Mouse (Mus musculus) urinary bladder, postnatal 25 days (tissue): ENCODE results near the gene Car1.
"Not testable (repeated sequence)": the region's sequence is repeated elsewhere in the genome, so short reads cannot be mapped to it uniquely, and the experiment has no call there.

ENCODE experiments used
- DNase-seq: peaks from one replicate; pipeline ENCODE4 v3.0.0; 2022; ENCODE audit warnings: low spot score

Car1 gene

GRCm38 (mm10) chr3:14783198-14783597 is 25.0 kb downstream of the Car1 start:
- DNase-seq = not testable (repeated sequence)

- not testable (repeated sequence) for DNase-seq
Observed at GRCm38 (mm10) chr3:14782365-14782764, 25.8 kb downstream of the Car1 start.

- no peak for DNase-seq
Observed at GRCm38 (mm10) chr3:14780212-14780611, 28.0 kb downstream of the Car1 start.

GRCm38 (mm10) chr3:14776497-14777162 is 31.5 kb downstream of the Car1 start:
- not testable (repeated sequence) for DNase-seq

- DNase-seq = not testable (repeated sequence)
Observed at GRCm38 (mm10) chr3:14774539-14774938, 33.6 kb downstream of the Car1 start.

- DNase-seq = not testable (repeated sequence)
Observed at GRCm38 (mm10) chr3:14772473-14772872, 35.7 kb downstream of the Car1 start.

- no peak for DNase-seq
Observed at GRCm38 (mm10) chr3:14764755-14765566, 43.2 kb downstream of the Car1 start.

- no peak for DNase-seq
Observed at GRCm38 (mm10) chr3:14755716-14756115, 52.5 kb downstream of the Car1 start.

- no peak for DNase-seq
Observed at GRCm38 (mm10) chr3:14746041-14746440, 62.1 kb downstream of the Car1 start.

GRCm38 (mm10) chr3:14738261-14738660 is 69.9 kb downstream of the Car1 start:
- no peak for DNase-seq

- not testable (repeated sequence) for DNase-seq
Observed at GRCm38 (mm10) chr3:14727496-14727895, 80.7 kb downstream of the Car1 start.

GRCm38 (mm10) chr3:14725462-14725861 is 82.7 kb downstream of the Car1 start:
- not testable (repeated sequence) for DNase-seq
